Mouse (Mus musculus) spleen, adult 10 weeks (tissue): ENCODE data around the gene Sparcl1. TPM values are rescaled to one million over a fixed set of nuclear protein-coding genes. Genes with fewer than 3 reads are reported as not detected.

Experiments used
- polyA plus RNA-seq: library from polyadenylated mRNA; stranded (reverse); fragments of 350-450 nt; fragmentation: Illumina TruSeq; extraction: RNeasy Lipid Tissue Mini Kit (QIAGEN cat#74804); gene quantifications from one replicate; pipeline ENCODE4 v1.2.3, GENCODE M21; 2015; ENCODE audit warnings: low replicate concordance; ENCODE audit not compliant: insufficient read depth

Gene Sparcl1
- polyA plus RNA-seq, result 80.1 TPM

GRCm38 (mm10) chr5:104113491-104114172, at the start of gene Sparcl1:
Sparcl1 (minus strand) TSS chr5:104113733.

DNA sequence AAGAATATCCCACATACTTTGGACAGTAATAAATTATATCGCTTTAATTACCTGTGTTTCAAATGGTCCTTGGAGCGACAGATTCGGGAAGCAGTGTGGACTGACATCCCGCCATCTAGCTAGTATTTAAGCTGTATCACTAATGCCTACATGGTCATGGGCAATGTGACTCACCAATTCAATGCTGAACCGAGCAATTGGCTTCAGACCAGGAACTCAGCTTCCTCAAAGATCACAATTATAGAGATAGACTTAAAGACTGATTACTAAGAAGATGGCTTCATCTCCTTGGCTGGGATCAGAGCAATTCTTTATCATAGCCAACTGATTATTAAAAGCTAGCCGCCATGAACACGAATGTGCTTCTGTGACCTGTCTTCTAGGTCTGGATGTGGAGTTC, 36.0 kb downstream of the Sparcl1 start, which contains the start of gene Gm17660:
Gm17660 (minus strand) TSS at position 101 of the 400 bp plus-strand sequence.

DNA sequence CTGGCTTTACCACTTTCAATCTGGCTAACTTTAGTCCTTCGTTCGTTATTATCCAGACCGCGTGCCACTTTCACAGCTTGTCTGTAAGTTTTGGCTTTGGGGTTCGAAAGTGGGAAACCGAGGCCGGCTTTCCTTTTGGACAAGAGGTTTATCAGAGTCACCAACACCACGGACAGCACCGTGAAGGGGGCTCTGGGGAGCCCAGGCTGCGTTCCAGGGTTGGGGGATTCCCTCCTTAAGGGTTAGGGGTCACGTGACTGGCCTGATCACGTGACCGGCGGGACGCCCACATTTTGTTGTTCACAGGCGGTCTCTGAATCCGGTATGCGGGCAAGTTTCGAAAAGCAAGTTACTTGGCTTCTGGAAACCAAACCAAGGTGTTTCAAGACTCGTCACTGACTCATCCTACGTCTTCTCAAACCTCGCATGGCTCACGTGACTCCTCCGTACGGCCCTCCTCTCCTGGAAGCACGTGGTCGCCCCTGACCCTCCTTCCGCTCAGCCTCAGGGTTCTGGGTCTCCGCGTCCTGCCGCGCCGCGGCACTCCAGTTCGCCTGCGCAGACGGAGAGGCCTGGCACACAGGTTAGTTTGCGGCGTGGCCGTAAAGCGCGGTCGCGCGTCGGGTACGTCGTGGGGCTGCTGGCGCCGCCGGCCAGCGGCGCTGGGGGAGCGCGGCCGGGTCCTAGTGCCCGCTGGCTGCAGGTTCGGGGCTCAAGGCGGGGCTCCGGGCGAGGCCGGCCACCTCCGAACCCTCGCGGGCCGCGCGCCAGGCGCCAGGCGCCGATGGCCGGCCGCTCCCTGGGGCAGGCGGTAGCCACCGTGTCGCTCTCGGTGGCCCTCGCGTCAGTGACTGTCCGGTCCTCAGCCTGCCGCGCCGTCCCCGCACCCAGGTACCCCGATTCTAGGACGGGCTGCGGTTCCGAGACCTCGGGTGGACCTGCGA, 67.0 kb downstream of the Sparcl1 start, which contains the start of gene Nudt9:
Nudt9 (plus strand) TSS at position 51 of the 944 bp plus-strand sequence.

Other genes starting within 250 kb of the Sparcl1 start
- 2.6 TPM for gene Klhl8, start 202.5 kb downstream of the Sparcl1 start, polyA plus RNA-seq
- gene Hsd17b13, start 136.3 kb downstream of the Sparcl1 start, polyA plus RNA-seq, result 0.18 TPM
- 69.0 TPM for gene Hsd17b11, start 91.8 kb downstream of the Sparcl1 start, polyA plus RNA-seq
- gene Nudt9, start 67.4 kb downstream of the Sparcl1 start, polyA plus RNA-seq, result 36.2 TPM
- gene Gm17660, start 36.1 kb downstream of the Sparcl1 start, polyA plus RNA-seq, result not detected
- not detected for gene Dspp, start 57.0 kb upstream of the Sparcl1 start, polyA plus RNA-seq
- gene Dmp1, start 88.9 kb upstream of the Sparcl1 start, polyA plus RNA-seq, result 0.15 TPM
- gene Ibsp, start 185.4 kb upstream of the Sparcl1 start, polyA plus RNA-seq, result not detected
- gene Mepe, start 211.6 kb upstream of the Sparcl1 start, polyA plus RNA-seq, result not detected